Mouse (Mus musculus) brain, embryonic 14.5 days (tissue): Measurements from ENCODE around the gene Per2.

ENCODE experiments used
- CTCF ChIP-seq: fragments of 200-500 bp; IDR thresholded peaks from 2 replicates; pipeline ENCODE4 v1.5.1; 2012; ENCODE audit warnings: inconsistent platforms, mild to moderate bottlenecking, moderate library complexity, borderline replicate concordance; ENCODE audit not compliant: insufficient read depth, insufficient read length; ENCODE audit errors: extremely low read depth
- POLR2A ChIP-seq: fragments of 200-500 bp; IDR thresholded peaks from 2 replicates; pipeline ENCODE4 v1.6.1; 2012; ENCODE audit warnings: mild to moderate bottlenecking, inconsistent platforms, borderline replicate concordance; ENCODE audit not compliant: poor library complexity, insufficient read depth, insufficient read length, severe bottlenecking; ENCODE audit errors: extremely low read depth

DNA sequence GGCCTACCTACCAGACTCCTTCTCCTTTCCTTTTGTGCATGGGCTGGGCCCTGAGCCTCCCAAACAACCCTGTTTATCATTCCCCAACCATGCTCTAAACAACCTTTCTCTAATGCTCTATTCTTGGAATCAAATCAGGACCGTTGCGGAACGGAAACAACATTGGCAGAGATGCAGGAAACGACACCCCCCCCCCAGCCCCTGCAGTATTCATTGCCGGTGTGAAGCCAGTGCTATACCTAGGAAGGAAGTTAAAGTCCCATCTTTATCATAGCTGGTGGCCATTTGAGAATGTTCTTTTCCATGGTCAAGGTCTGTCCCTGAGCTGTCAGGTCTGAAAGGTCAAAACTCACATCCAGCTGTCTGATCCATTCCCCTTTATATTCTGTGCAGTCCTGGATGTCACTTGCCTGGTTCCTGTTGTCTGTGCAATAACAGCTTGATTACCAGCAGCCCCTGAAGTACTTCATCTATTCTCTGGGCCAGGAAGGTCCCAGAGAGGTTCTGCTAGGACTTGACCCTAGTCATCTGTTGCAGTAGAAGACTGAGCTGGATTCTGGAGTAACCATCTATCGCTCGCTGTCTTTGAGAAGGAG, 23.6 kb upstream of the Per2 start:
- TF ChIP-seq POLR2A = no peak
- TF ChIP-seq CTCF = no peak
